12 mouse cellular contexts compared by ENCODE assay signal in genomic region chr9:73273681-73274080, GRCm38 (mm10).
DNase-seq lines count a peak whose midpoint lies in the region.
"Had no signal": no experiment of that assay in that cellular context is flagged by ENCODE, and none has a peak within 500 bp of the region (broad histone marks: within the 10 kb centered on the region; RNA-seq: fewer than 3 reads in every experiment).

No protein-coding gene starts in this region.

- DNase-seq in layer of hippocampus, adult 11-12 months (ENCODE audit: low spot score) = peak; percentile 58
- DNase-seq in layer of hippocampus, postnatal 10 days (ENCODE audit: low spot score in 2 of 2) = no peak
- peak; percentile 22 to 46 for DNase-seq in frontal cortex, postnatal 14 days (ENCODE audit: low spot score in 2 of 2)
- DNase-seq in left cerebral cortex, adult 8-10 months (ENCODE audit: low spot score in 2 of 2) = peak; percentile 35 to 86
- DNase-seq in right cerebral cortex, postnatal 14 days = peak; percentile 16
- DNase-seq in adrenal gland, postnatal 36 days = no peak
- DNase-seq in liver = no peak
- DNase-seq in ovary, postnatal 14 days (ENCODE audit: low spot score) = no peak
- DNase-seq: adrenal gland, postnatal 25 days; cerebellum, postnatal 10 days; gastrocnemius, postnatal 36 days; lung, postnatal 14 days had no signal

Comparison
In these comparisons a context has a peak if more than half of its experiments do, and no peak if none do; other contexts are left out.
1. DNase-seq: peak in layer of hippocampus, adult 11-12 months (single experiment), frontal cortex, postnatal 14 days (2 of 2), left cerebral cortex, adult 8-10 months (2 of 2) and right cerebral cortex, postnatal 14 days (single experiment); none in layer of hippocampus, postnatal 10 days (0 of 2), adrenal gland, postnatal 36 days (0 of 2), liver (single experiment) and ovary, postnatal 14 days (single experiment).